Mouse (Mus musculus): Measurements from ENCODE around the gene Gm17545. TPM values are rescaled to one million over a fixed set of nuclear protein-coding genes. Genes with fewer than 3 reads are reported as not detected.
A peak's percentile ranks its signal among the peaks of the same experiment; 100 is the strongest.

The Gm17545 gene
- polyA plus RNA-seq, 1 experiment = not detected

DNA sequence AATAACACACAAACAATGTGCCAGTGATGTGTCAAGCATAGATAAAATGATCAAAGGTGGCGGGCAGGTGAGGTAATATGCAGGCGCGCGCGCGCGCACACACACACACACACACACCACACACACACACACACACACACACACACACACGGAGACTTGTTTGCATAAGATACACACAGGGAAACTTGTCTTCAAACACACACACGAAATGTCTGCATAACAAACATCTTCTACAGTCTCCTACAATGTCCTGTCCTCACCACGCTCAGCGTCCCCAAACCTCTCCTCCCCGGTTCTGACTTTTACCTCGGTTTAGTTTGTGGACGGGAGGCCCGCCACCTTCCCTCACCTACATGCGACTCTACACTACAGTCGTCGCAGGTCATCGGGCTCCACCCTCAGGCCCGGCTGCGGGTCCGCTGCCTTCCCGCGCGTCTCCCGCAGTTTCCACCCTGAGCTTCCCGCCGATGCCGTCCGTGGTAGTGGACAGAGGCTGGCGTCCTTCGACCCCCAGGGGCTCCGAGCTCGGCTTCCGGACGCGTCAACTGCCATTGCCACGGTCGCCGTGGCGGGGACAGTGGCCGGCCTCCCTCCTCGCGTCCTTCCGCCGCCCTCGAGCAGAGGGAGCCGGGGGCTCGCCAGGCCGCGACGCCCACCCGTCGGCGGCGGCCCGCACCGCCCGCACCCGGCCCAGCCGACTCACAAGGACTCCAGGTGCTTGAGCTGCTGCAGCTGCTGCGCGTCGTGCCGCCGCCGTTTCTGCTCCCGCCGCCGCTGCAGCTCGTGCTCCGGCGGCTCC lies 13.5 kb downstream of the Gm17545 start:
- no peaks in the 10 kb centered on the region for H3K36me3 ChIP-seq (ENCODE audit: control insufficient read depth, insufficient read depth)
- H3K4me3 ChIP-seq = peak overlapping the region; percentile 39
- H3K79me2 ChIP-seq (ENCODE audit: control insufficient read depth, insufficient read depth) = peaks cover 13% of the 10 kb centered on the region
- peak overlapping the region; percentile 87 for H3ac ChIP-seq (ENCODE audit: control insufficient read depth, insufficient read length)
- no peaks in the 10 kb centered on the region for H3K27me3 ChIP-seq (ENCODE audit: control insufficient read depth, insufficient read depth, insufficient read length)
- peak overlapping the region; percentile 86 for H3K4me2 ChIP-seq (ENCODE audit: low read depth)
- TF ChIP-seq E2F4 (IDR thresholded peaks at IDR 0.05; ENCODE audit: insufficient read depth) (no peak), TCF12 (IDR thresholded peaks at IDR 0.05; ENCODE audit: insufficient read depth, poor library complexity, severe bottlenecking) (no peak), MYOG (IDR thresholded peaks at IDR 0.05; ENCODE audit: control insufficient read depth in 1 of 3, insufficient read depth in 1 of 3, insufficient read length in 2 of 3, low read depth in 2 of 3) (peak in 2 of 3 experiments; percentile 58 to 67), MYOD1 (IDR thresholded peaks at IDR 0.05; ENCODE audit: control insufficient read depth in 1 of 3, insufficient read length in 2 of 3, low read depth in 2 of 3) (peak in 2 of 3 experiments; percentile 53 to 80)

DNA sequence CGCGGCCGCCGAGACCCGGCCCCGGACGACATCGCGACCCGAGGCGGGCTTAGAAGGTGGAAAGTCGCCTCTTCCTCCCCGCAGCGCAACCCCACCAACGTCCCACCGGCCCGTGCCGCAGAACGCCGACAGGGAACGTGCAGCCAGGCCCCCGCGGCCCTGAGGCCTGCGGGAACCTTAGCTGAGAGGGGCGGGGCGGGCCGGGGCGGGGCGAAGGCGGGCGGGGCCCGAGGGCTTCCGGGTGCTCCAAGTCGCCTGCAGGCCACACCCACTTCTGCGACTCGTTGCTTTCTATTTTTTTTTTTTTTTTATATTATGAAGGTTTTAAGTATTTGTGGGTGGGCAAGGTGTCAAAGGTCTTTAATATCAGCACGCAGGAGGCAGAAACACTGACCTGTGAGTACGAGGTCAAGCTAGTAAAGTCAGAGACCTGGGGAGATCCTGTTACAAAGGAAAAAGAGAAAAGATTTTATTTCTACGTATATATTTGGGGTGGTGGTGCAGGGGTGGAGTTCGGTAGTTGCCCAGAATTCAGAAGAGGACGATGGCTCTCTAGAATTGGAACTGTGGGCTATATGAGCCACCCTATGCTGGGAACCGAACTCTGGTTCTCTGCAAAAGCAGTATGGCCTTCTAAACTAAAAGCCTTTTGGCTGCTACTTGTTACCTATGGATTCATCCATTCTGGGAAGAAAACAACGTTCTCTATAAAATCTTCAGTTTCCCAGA lies 14.2 kb downstream of the Gm17545 start:
- no peaks in the 10 kb centered on the region for H3K36me3 ChIP-seq (ENCODE audit: control insufficient read depth, insufficient read depth)
- peak overlapping the region; percentile 39 for H3K4me3 ChIP-seq
- peaks cover 13% of the 10 kb centered on the region for H3K79me2 ChIP-seq (ENCODE audit: control insufficient read depth, insufficient read depth)
- TF ChIP-seq POLR2AphosphoS2 (IDR thresholded peaks at IDR 0.05; ENCODE audit: insufficient read length, low read depth) (peak; percentile 88), POLR2A (IDR thresholded peaks at IDR 0.05; ENCODE audit: insufficient read length, low read depth) (peak; percentile 96), CEBPB (IDR thresholded peaks at IDR 0.05; ENCODE audit: insufficient read depth, poor library complexity, severe bottlenecking) (no peak), TCF3 (IDR thresholded peaks at IDR 0.05; ENCODE audit: insufficient read length, low read depth) (no peak), SRF (IDR thresholded peaks at IDR 0.05; ENCODE audit: control insufficient read depth, insufficient read length, low read depth) (no peak)
- H3K4me2 ChIP-seq (ENCODE audit: low read depth) = peak overlapping the region; percentile 72
- peak overlapping the region; percentile 87 for H3ac ChIP-seq (ENCODE audit: control insufficient read depth, insufficient read length)
- no peaks in the 10 kb centered on the region for H3K27me3 ChIP-seq (ENCODE audit: control insufficient read depth, insufficient read depth, insufficient read length)

DNA sequence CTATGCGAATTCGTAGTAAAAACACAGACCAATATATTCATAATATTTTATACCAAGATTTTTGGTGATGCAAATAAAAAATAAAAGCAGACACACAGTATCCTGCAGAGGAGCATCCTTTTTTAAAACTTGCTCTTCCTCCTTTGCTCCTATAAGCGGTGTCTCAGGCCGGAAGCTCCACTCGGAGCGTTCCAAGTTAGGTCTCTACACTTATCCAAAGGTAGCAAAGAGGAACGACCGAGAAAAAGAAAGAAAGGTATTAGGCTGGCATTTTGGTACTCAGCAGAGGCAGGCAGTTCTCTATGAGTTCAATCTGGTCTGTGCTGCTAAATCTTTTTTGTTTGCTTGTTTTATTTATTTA lies 14.8 kb downstream of the Gm17545 start:
- H3K4me2 ChIP-seq (ENCODE audit: low read depth) = peak overlapping the region; percentile 72
- H3K79me2 ChIP-seq (ENCODE audit: control insufficient read depth, insufficient read depth) = peaks cover 13% of the 10 kb centered on the region
- no peak for TF ChIP-seq USF1 (IDR thresholded peaks at IDR 0.05; ENCODE audit: low read depth)
- no peak for TF ChIP-seq MYOD1 (IDR thresholded peaks at IDR 0.05; ENCODE audit: control insufficient read depth in 1 of 3, insufficient read length in 2 of 3, low read depth in 2 of 3)
- no peak for TF ChIP-seq POLR2A (IDR thresholded peaks at IDR 0.05; ENCODE audit: insufficient read length, low read depth)
- TF ChIP-seq CEBPB (IDR thresholded peaks at IDR 0.05; ENCODE audit: insufficient read depth, poor library complexity, severe bottlenecking) = no peak
- no peak for TF ChIP-seq REST (IDR thresholded peaks at IDR 0.05; ENCODE audit: insufficient read depth, insufficient read length)
- no peak for TF ChIP-seq POLR2AphosphoS2 (IDR thresholded peaks at IDR 0.05; ENCODE audit: insufficient read length, low read depth)
- no peak for TF ChIP-seq MYOG (IDR thresholded peaks at IDR 0.05; ENCODE audit: control insufficient read depth in 1 of 3, insufficient read depth in 1 of 3, insufficient read length in 2 of 3, low read depth in 2 of 3)
- no peak for TF ChIP-seq SRF (IDR thresholded peaks at IDR 0.05; ENCODE audit: control insufficient read depth, insufficient read length, low read depth)
- no peak for TF ChIP-seq TCF12 (IDR thresholded peaks at IDR 0.05; ENCODE audit: insufficient read depth, poor library complexity, severe bottlenecking)
- TF ChIP-seq MAX (IDR thresholded peaks at IDR 0.05; ENCODE audit: low read depth) = no peak
- TF ChIP-seq TCF3 (IDR thresholded peaks at IDR 0.05; ENCODE audit: insufficient read length, low read depth) = no peak
- no peak for TF ChIP-seq E2F4 (IDR thresholded peaks at IDR 0.05; ENCODE audit: insufficient read depth)
- H3K36me3 ChIP-seq (ENCODE audit: control insufficient read depth, insufficient read depth) = no peaks in the 10 kb centered on the region
- no peak overlapping the region for H3ac ChIP-seq (ENCODE audit: control insufficient read depth, insufficient read length)
- H3K27me3 ChIP-seq (ENCODE audit: control insufficient read depth, insufficient read depth, insufficient read length) = no peaks in the 10 kb centered on the region
- H3K4me3 ChIP-seq = peak overlapping the region; percentile 39

DNA sequence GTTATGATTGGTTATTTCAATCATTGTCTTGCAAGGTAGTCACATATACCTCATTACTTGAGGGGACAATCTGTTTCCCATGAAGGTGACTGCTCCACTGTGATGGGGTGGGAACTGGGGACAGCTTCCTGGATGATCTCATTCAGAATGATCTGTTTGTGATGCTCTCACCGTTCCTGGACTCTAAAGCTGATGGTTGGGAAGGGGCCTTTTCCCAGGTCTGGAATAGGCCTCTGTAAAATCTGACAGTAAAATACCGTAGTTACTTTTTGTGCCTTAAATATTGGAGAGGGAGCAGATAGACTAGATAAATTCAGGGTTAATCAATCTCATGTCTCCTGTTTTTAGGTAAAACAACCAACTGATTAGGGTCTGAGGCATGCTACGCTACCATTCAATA lies 15.6 kb downstream of the Gm17545 start, which contains the start of gene Rp9:
Gene Rp9 (minus strand): TSS at position 101 of the 400 bp plus-strand sequence.
- TF ChIP-seq TCF12 (IDR thresholded peaks at IDR 0.05; ENCODE audit: insufficient read depth, poor library complexity, severe bottlenecking) (no peak), TCF3 (IDR thresholded peaks at IDR 0.05; ENCODE audit: insufficient read length, low read depth) (no peak)
- Histone ChIP-seq H3K79me2 (ENCODE audit: control insufficient read depth, insufficient read depth) (peaks cover 13% of the 10 kb centered on the region), H3ac (ENCODE audit: control insufficient read depth, insufficient read length) (peak within 1 kb of the TSS; percentile 87), H3K36me3 (ENCODE audit: control insufficient read depth, insufficient read depth) (no peaks in the 10 kb centered on the region), H3K27me3 (ENCODE audit: control insufficient read depth, insufficient read depth, insufficient read length) (no peaks in the 10 kb centered on the region), H3K4me3 (peak within 1 kb of the TSS; percentile 39), H3K4me2 (ENCODE audit: low read depth) (peak within 1 kb of the TSS; percentile 72)

DNA sequence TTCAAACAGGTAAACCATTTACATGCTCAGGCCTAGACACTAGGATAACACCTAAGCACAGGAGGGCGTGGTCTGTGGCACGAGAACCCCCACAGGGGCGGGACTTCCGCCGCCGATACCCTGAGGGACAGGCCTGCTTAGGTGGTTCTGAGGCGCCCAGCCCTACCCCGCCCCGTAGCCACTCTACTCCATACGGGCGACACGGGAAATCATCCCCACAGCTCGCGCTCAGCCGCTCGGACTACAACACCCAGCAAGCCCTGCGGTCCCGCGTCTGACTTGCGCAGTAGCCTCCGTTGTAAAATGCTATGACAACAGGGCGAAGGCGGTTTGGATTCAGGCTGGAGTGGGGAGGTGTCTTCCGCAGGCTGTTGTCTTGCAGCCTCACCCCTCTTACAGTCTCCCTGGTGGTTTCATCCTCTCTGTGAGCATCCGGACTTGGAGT lies 21.4 kb downstream of the Gm17545 start, which contains the start of gene Bbs9:
Gene Bbs9 (plus strand): TSS at position 292 of the 445 bp plus-strand sequence.
- H3K4me2 ChIP-seq (ENCODE audit: low read depth) = peak within 1 kb of the TSS; percentile 97
- no peaks in the 10 kb centered on the region for H3K27me3 ChIP-seq (ENCODE audit: control insufficient read depth, insufficient read depth, insufficient read length)
- H3K79me2 ChIP-seq (ENCODE audit: control insufficient read depth, insufficient read depth) = no peaks in the 10 kb centered on the region
- H3ac ChIP-seq (ENCODE audit: control insufficient read depth, insufficient read length) = peak within 1 kb of the TSS; percentile 1
- H3K36me3 ChIP-seq (ENCODE audit: control insufficient read depth, insufficient read depth) = no peaks in the 10 kb centered on the region
- TF ChIP-seq TCF12 (IDR thresholded peaks at IDR 0.05; ENCODE audit: insufficient read depth, poor library complexity, severe bottlenecking) = no peak
- TF ChIP-seq POLR2A (IDR thresholded peaks at IDR 0.05; ENCODE audit: insufficient read length, low read depth) = peak; percentile 52
- H3K4me3 ChIP-seq = peak within 1 kb of the TSS; percentile 39

Data from myocyte (in vitro differentiated cells).